ENCODE assay signal across 18 mouse cellular contexts in genomic region chr5:123580043-123580442, GRCm38 (mm10). TPM values are rescaled to one million over a fixed set of nuclear protein-coding genes. Genes with fewer than 3 reads are reported as not detected.
"Had no signal": no experiment of that assay in that cellular context is flagged by ENCODE, and none has a peak within 500 bp of the region (broad histone marks: within the 10 kb centered on the region; RNA-seq: fewer than 3 reads in every experiment).

No protein-coding gene starts in this region.

- DNase-seq: kidney, adult 2 months; kidney, postnatal 25 days; layer of hippocampus, adult 9-11 months; liver; lung, adult 18-20 months; lung, postnatal 10 days; lung, postnatal 36 days; retina, postnatal 1 day; right cerebral cortex, postnatal 25 days; spleen, adult 18-20 months had no signal

- ATAC-seq: inflammation-experienced regulatory T-cells, adult 6 months; intestine, embryonic 16.5 days; liver, embryonic 12.5 days; midbrain, embryonic 13.5 days; midbrain, embryonic 16.5 days had no signal

RNA-seq across cellular contexts. Expression of gene Gm49027, which starts 54.8 kb away (rescaled TPM):
- polyA plus RNA-seq: limb, embryonic 10.5 days; limb, embryonic 13.5 days; midbrain, embryonic 10.5 days had no signal
